Mouse (Mus musculus) urinary bladder, postnatal 14 days (tissue): Measurements from ENCODE around the gene Hist1h2bg.

Experiments
- DNase-seq: peaks from one replicate; pipeline ENCODE4 v3.0.0; 2021; ENCODE audit warnings: low spot score

Gene Hist1h2bg

GRCm38 (mm10) chr13:23620733-23621531, 49.7 kb downstream of the Hist1h2bg start, which contains the start of gene Hist1h2be:
Gene Hist1h2be (minus strand): TSS chr13:23621124.
- peak; percentile 65 for DNase-seq
